Mouse (Mus musculus) kidney, postnatal 0 days (tissue): ENCODE results near the gene Sdk1. TPM values are rescaled to one million over a fixed set of nuclear protein-coding genes. Genes with fewer than 3 reads are reported as not detected.

Experiments used
- ATAC-seq: fragments of 200-750 bp; cut with Nextera tagmentation; replicated peaks from 2 replicates; pipeline ENCODE4 v1.8.0; 2017; ENCODE audit warnings: low read depth, moderate number of reproducible peaks, moderate TSS enrichment, moderate library complexity; ENCODE audit not compliant: low FRiP score
- DNase-seq: peaks from one replicate; pipeline ENCODE4 v3.0.0-alpha.2; 2016; ENCODE audit warnings: low spot score
- H3K27ac ChIP-seq: fragments of 300-500 bp; sonication (generic); 2 replicates; pipeline ENCODE4 v1.5.1; 2014; ENCODE audit warnings: mild to moderate bottlenecking
- H3K27me3 ChIP-seq: fragments of 300-500 bp; sonication (generic); 2 replicates; pipeline ENCODE4 v1.6.1; 2014; ENCODE audit warnings: low read length, mixed read lengths; ENCODE audit not compliant: insufficient read depth
- H3K36me3 ChIP-seq: fragments of 300-500 bp; sonication (generic); 2 replicates; pipeline ENCODE4 v1.6.1; 2014; ENCODE audit warnings: low read length, mixed read lengths; ENCODE audit not compliant: insufficient read depth
- H3K4me1 ChIP-seq: fragments of 300-500 bp; sonication (generic); replicated peaks from 2 replicates; pipeline ENCODE4 v1.6.1; 2014; ENCODE audit warnings: antibody characterized with exemption, low read length, mixed read lengths; ENCODE audit not compliant: insufficient read depth
- H3K4me2 ChIP-seq: fragments of 300-500 bp; sonication (generic); 2 replicates; pipeline ENCODE4 v1.6.1; 2014; ENCODE audit warnings: mild to moderate bottlenecking, low read length, moderate library complexity, mixed read lengths
- H3K4me3 ChIP-seq: fragments of 300-500 bp; sonication (generic); replicated peaks from 2 replicates; pipeline ENCODE4 v1.5.1; 2014; ENCODE audit warnings: low read depth, low read length
- H3K9ac ChIP-seq: fragments of 300-500 bp; sonication (generic); 2 replicates; pipeline ENCODE4 v1.6.1; 2014; ENCODE audit warnings: low read depth, low read length
- H3K9me3 ChIP-seq: fragments of 300-500 bp; sonication (generic); replicated peaks from 2 replicates; pipeline ENCODE4 v1.6.1; 2016; ENCODE audit warnings: low read length, inconsistent platforms, mixed read lengths
- CTCF ChIP-seq: IDR thresholded peaks from 2 replicates; pipeline ENCODE4 v1.5.1; 2016; ENCODE audit warnings: antibody characterized with exemption, low read depth, mild to moderate bottlenecking, moderate library complexity
- WGBS: fragments of 180-500 bp; shearing (Covaris S2); extraction: QIAGEN DNeasy Blood & Tissue Kit; methylation state at CpG from one replicate; pipeline ENCODE4 v1.1.7; 2014; 5-methylcytosine and 5-hydroxymethylcytosine counted together
- polyA plus RNA-seq: library from polyadenylated mRNA; unstranded; fragments of >200 nt; fragmentation: Nextera tagmentation; extraction: Ambion mirVana; gene quantifications from 2 replicates; pipeline ENCODE4 v1.2.1, GENCODE M21; 2015

The Sdk1 gene
- polyA plus RNA-seq, 1 experiment from 2014 or later: 2.1 TPM

DNA sequence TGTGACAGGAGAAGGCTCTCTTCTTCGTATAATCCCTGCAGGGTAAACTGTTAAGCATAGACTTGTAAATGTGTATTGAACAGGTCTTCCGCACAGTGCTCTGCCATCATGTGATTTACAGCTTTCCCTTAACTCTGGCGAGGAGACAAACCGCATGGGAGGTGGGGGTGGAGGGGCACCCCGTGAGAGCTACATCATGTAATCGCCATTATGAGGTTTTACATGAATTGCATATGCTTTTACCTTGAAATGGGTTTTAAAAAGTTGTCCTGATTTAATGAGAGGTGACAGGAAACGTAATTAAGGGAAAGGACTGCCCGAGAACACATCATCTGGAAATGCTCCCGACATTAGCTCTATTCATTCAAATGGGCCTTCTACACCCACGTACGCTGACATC, 709.5 kb downstream of the Sdk1 start:
- no peak for ATAC-seq
- Histone ChIP-seq H3K27ac (no peak overlapping the region), H3K9me3 (no peaks in the 10 kb centered on the region), H3K36me3 (no peaks in the 10 kb centered on the region), H3K4me1 (no peaks in the 10 kb centered on the region), H3K9ac (no peak overlapping the region), H3K27me3 (no peaks in the 10 kb centered on the region), H3K4me3 (no peak overlapping the region), H3K4me2 (no peak overlapping the region)
- DNase-seq: no peak
- TF ChIP-seq CTCF: no peak
- WGBS: 58% methylated on average over 11 of the region's 11 CpGs

DNA sequence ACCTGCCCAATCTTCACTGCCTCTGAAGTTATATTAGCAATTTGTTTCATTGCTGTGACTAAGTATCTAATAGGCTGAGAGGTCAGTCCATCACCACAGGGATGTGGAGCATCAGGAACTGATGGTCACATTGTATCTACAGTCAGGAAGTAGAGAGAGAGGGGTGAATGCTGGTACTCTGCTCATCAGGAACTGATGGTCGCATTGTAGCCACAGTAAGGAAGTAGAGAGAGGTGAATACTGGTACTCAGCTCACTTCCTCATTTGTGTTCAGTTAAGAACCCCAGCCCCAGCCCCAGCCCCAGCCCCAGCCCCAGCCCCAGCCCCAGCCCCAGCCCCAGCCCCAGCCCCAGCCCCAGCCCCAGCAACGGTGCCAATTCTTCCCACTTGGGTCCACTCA, 711.0 kb downstream of the Sdk1 start:
- H3K27ac ChIP-seq: no peak overlapping the region
- DNase-seq: no peak
- no peak overlapping the region for H3K9ac ChIP-seq
- H3K4me2 ChIP-seq: no peak overlapping the region
- H3K4me3 ChIP-seq: no peak overlapping the region
- TF ChIP-seq CTCF: no peak
- H3K4me1 ChIP-seq: no peaks in the 10 kb centered on the region
- H3K36me3 ChIP-seq: no peaks in the 10 kb centered on the region
- no peak for ATAC-seq
- no peaks in the 10 kb centered on the region for H3K9me3 ChIP-seq
- WGBS: 81% methylated on average over 2 of the region's 2 CpGs
- H3K27me3 ChIP-seq: no peaks in the 10 kb centered on the region

- H3K9ac ChIP-seq: no peak overlapping the region
- no peak overlapping the region for H3K4me3 ChIP-seq
- H3K9me3 ChIP-seq: no peaks in the 10 kb centered on the region
- TF ChIP-seq CTCF: no peak
- no peaks in the 10 kb centered on the region for H3K4me1 ChIP-seq
- H3K27ac ChIP-seq: no peak overlapping the region
- ATAC-seq (no peak), DNase-seq (no peak)
- H3K36me3 ChIP-seq: no peaks in the 10 kb centered on the region
- 88% methylated on average over 7 of the region's 7 CpGs for WGBS
- no peak overlapping the region for H3K4me2 ChIP-seq
- no peaks in the 10 kb centered on the region for H3K27me3 ChIP-seq
These were observed 711.6 kb downstream of the Sdk1 start for GRCm38 (mm10) chr5:141952708-141953490.

DNA sequence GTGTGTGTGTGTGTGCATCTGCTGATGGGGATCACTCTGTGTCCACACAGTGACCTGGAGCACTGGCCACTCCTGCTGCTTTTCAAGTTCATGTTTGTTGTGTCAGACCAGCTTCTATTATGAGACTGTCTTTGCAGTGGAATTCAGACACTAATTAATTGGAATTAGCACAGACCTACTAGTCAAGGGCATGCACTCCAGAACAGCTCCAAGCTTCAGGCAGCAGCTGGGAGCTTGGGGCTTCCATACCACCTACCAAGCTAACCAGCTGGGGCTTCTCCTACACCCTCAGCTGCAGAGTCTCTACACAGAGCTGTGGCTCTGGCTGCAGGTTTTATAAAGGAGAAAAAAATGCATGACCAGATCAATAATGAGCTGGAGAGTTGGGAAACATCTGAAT, 729.8 kb downstream of the Sdk1 start:
- ATAC-seq (no peak), DNase-seq (no peak)
- no peak overlapping the region for H3K4me3 ChIP-seq
- no peak overlapping the region for H3K4me2 ChIP-seq
- H3K9me3 ChIP-seq: no peaks in the 10 kb centered on the region
- H3K27ac ChIP-seq: no peak overlapping the region
- no peak for TF ChIP-seq CTCF
- H3K4me1 ChIP-seq: no peaks in the 10 kb centered on the region
- no peaks in the 10 kb centered on the region for H3K27me3 ChIP-seq
- no peak overlapping the region for H3K9ac ChIP-seq
- no peaks in the 10 kb centered on the region for H3K36me3 ChIP-seq

DNA sequence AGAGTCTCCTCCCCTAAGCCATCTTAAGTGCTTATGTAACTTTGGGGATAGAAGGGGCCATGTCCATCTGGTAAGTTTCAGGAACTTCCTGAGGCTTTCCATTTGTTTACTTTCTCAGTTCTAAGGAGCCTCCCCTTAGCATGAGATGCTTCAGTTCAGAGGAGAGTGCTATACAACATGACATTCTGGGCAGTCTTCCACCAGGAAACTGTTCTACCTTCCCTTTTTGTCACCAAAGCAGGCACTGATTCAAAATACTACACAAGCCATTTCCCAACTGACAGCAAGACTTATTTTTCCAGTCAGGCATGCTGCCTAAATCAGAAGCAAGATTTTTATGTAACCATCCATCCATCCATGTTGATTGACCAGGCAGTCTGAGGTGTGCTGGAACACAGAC, 738.2 kb downstream of the Sdk1 start:
- Histone ChIP-seq H3K27me3 (no peaks in the 10 kb centered on the region), H3K4me2 (no peak overlapping the region), H3K36me3 (no peaks in the 10 kb centered on the region), H3K9me3 (no peaks in the 10 kb centered on the region), H3K9ac (no peak overlapping the region), H3K4me1 (no peaks in the 10 kb centered on the region), H3K27ac (no peak overlapping the region), H3K4me3 (no peak overlapping the region)
- DNase-seq: no peak
- no peak for TF ChIP-seq CTCF
- no peak for ATAC-seq

DNA sequence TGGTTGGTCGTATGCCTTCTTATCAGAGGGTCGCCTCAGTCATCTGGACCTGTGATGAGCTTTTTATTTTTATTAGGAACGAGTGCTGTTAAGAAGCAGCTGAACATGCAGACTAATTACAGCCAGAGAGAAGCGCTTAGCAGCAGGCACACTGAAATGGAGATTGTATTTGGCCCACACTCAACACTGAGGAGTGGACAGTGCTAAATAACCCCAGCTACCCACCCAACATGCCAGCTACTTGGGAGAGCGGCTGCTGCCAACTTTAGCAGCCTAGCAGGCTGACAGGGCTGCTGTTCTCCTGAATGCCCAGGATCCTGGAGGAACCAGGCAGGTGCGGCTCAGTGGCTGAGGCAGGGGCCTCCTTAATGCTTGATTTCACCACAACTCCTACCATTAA, 739.5 kb downstream of the Sdk1 start:
- H3K36me3 ChIP-seq: no peaks in the 10 kb centered on the region
- no peaks in the 10 kb centered on the region for H3K4me1 ChIP-seq
- no peak overlapping the region for H3K4me2 ChIP-seq
- no peak overlapping the region for H3K4me3 ChIP-seq
- no peak overlapping the region for H3K27ac ChIP-seq
- no peaks in the 10 kb centered on the region for H3K27me3 ChIP-seq
- WGBS: 78% methylated on average over 6 of the region's 6 CpGs
- ATAC-seq (no peak), DNase-seq (no peak)
- no peak overlapping the region for H3K9ac ChIP-seq
- H3K9me3 ChIP-seq: no peaks in the 10 kb centered on the region
- no peak for TF ChIP-seq CTCF

GRCm38 (mm10) chr5:141984322-141984721, 743.0 kb downstream of the Sdk1 start:
- DNase-seq (no peak), ATAC-seq (no peak)
- Histone ChIP-seq H3K27me3 (no peaks in the 10 kb centered on the region), H3K36me3 (no peaks in the 10 kb centered on the region), H3K9me3 (no peaks in the 10 kb centered on the region), H3K4me2 (no peak overlapping the region), H3K4me3 (no peak overlapping the region), H3K27ac (no peak overlapping the region), H3K4me1 (no peaks in the 10 kb centered on the region), H3K9ac (no peak overlapping the region)
- TF ChIP-seq CTCF: peak; percentile 47; the same call in 1 of the 2 replicates
- WGBS: 84% methylated on average over 4 of the region's 4 CpGs
